Mouse (Mus musculus): ENCODE results near the gene Gm45337. TPM values are rescaled to one million over a fixed set of nuclear protein-coding genes. Genes with fewer than 3 reads are reported as not detected.

The Gm45337 gene
- polyA plus RNA-seq, 1 experiment from 2014 or later = not detected

- Histone ChIP-seq H3K4me3 (ENCODE audit: low read depth, low read length) (no peak overlapping the region), H3K27me3 (ENCODE audit: insufficient read depth, low read length) (no peaks in the 10 kb centered on the region), H3K9ac (replicated peaks) (no peak overlapping the region), H3K9me3 (ENCODE audit: low read length) (no peaks in the 10 kb centered on the region), H3K36me3 (replicated peaks; ENCODE audit: insufficient read depth, low read length) (no peaks in the 10 kb centered on the region), H3K4me1 (ENCODE audit: insufficient read depth) (no peaks in the 10 kb centered on the region), H3K27ac (ENCODE audit: low read depth) (no peak overlapping the region), H3K4me2 (ENCODE audit: low read depth, low read length) (no peak overlapping the region)
- TF ChIP-seq CTCF (IDR thresholded peaks at IDR 0.05; ENCODE audit: low read depth) (no peak), EP300 (IDR thresholded peaks at IDR 0.05; ENCODE audit: low read depth) (no peak)
- no peak for DNase-seq
- WGBS (ENCODE audit: insufficient replicate concordance) = 46% methylated on average over 5 of the region's 5 CpGs
- ATAC-seq = no peak
Measured at GRCm38 (mm10) chr7:142104747-142105146, 39.7 kb downstream of the Gm45337 start.

DNA sequence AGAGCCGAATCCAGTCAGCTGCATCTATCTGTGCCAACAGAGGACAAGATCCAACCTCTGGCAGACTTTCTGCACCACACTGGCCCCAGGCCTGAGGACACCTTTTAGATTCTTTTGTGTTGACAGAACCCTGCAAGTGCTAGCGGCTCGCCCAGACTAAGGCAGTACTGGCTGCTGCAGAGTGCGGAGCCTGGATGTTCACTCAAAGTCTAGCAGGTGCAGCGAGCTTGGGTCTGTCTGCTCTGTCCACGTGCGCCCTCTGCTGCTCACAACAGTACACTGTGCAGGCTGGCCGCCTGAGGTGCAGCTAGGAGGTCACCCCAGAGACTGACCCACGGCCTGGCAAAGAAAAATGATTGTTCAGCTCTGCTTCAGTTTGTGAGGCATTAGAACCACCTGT lies 46.6 kb downstream of the Gm45337 start:
- TF ChIP-seq CTCF (IDR thresholded peaks at IDR 0.05; ENCODE audit: low read depth) (peak; percentile 99), EP300 (IDR thresholded peaks at IDR 0.05; ENCODE audit: low read depth) (no peak)
- DNase-seq = peak; percentile 91
- WGBS (ENCODE audit: insufficient replicate concordance) = 11% methylated on average over 9 of the region's 9 CpGs
- Histone ChIP-seq H3K9ac (replicated peaks) (no peak overlapping the region), H3K27me3 (ENCODE audit: insufficient read depth, low read length) (peaks cover 48% of the 10 kb centered on the region), H3K9me3 (ENCODE audit: low read length) (no peaks in the 10 kb centered on the region), H3K4me2 (ENCODE audit: low read depth, low read length) (no peak overlapping the region), H3K4me3 (ENCODE audit: low read depth, low read length) (no peak overlapping the region), H3K4me1 (ENCODE audit: insufficient read depth) (peaks cover 16% of the 10 kb centered on the region), H3K27ac (ENCODE audit: low read depth) (no peak overlapping the region), H3K36me3 (replicated peaks; ENCODE audit: insufficient read depth, low read length) (no peaks in the 10 kb centered on the region)
- ATAC-seq = peak; percentile 51

- Histone ChIP-seq H3K27ac (ENCODE audit: low read depth) (no peak overlapping the region), H3K36me3 (replicated peaks; ENCODE audit: insufficient read depth, low read length) (no peaks in the 10 kb centered on the region), H3K9me3 (ENCODE audit: low read length) (no peaks in the 10 kb centered on the region), H3K4me3 (ENCODE audit: low read depth, low read length) (no peak overlapping the region), H3K27me3 (ENCODE audit: insufficient read depth, low read length) (peaks cover 51% of the 10 kb centered on the region), H3K9ac (replicated peaks) (no peak overlapping the region), H3K4me1 (ENCODE audit: insufficient read depth) (peaks cover 22% of the 10 kb centered on the region), H3K4me2 (ENCODE audit: low read depth, low read length) (no peak overlapping the region)
- TF ChIP-seq EP300 (IDR thresholded peaks at IDR 0.05; ENCODE audit: low read depth) (no peak), CTCF (IDR thresholded peaks at IDR 0.05; ENCODE audit: low read depth) (no peak)
- DNase-seq (peak; percentile 14), ATAC-seq (no peak)
- WGBS (ENCODE audit: insufficient replicate concordance) = 64% methylated on average over 4 of the region's 4 CpGs
Measured at GRCm38 (mm10) chr7:142096701-142097100, 47.7 kb downstream of the Gm45337 start.

DNA sequence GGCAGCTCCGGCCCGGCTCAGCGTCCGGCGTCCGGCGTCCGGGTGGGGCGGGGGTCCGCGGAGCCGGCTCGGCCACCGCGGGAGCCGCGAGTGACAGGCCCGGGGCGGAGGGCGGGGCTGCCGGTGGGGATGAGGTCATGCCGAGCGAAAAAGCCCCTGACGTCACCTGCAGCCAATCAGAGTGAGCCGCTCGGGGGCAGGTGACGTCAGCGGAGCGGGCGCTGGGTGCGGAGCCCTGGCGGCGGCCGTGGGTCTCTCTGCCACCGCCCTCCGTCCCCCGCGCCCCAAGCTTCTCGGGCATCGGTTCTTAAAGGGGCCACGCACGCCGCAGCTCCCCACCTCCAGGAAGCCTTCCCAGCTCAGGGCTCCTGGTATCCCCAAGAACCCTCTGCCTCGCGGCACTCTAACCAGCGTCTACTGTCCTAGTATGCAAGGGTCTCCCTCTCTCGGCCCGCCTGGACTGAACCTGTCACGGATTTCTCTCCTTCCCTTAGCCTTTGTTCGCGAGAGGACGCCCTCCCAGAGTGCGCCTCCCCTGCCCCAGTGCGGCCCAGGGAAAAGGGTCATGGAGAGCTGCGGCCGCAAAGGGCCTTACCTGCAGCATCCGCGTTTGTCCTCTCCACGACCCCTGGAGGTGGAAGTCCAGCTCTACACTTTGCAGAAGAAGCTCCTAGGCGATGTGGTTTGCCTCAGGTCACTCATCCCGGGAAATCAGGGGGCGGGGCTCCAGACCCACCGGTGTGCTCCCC lies 49.0 kb downstream of the Gm45337 start, which contains the start of gene Dusp8:
Dusp8 (minus strand) TSS at position 661 of the 749 bp plus-strand sequence.
- no peaks in the 10 kb centered on the region for H3K36me3 ChIP-seq (replicated peaks; ENCODE audit: insufficient read depth, low read length)
- WGBS (ENCODE audit: insufficient replicate concordance) = under 1% methylated on average over 57 of the region's 63 CpGs
- ATAC-seq = peak; percentile 90
- H3K27me3 ChIP-seq (ENCODE audit: insufficient read depth, low read length) = peaks cover 61% of the 10 kb centered on the region
- peak; percentile 93 for DNase-seq
- H3K9ac ChIP-seq (replicated peaks) = peak within 1 kb of the TSS; percentile 84
- H3K4me2 ChIP-seq (ENCODE audit: low read depth, low read length) = peak within 1 kb of the TSS; percentile 88
- peak within 1 kb of the TSS; percentile 67 for H3K4me3 ChIP-seq (ENCODE audit: low read depth, low read length)
- peak within 1 kb of the TSS; percentile 66 for H3K27ac ChIP-seq (ENCODE audit: low read depth)
- no peaks in the 10 kb centered on the region for H3K9me3 ChIP-seq (ENCODE audit: low read length)
- TF ChIP-seq CTCF (IDR thresholded peaks at IDR 0.05; ENCODE audit: low read depth) (peak; percentile 52), EP300 (IDR thresholded peaks at IDR 0.05; ENCODE audit: low read depth) (no peak)
- H3K4me1 ChIP-seq (ENCODE audit: insufficient read depth) = peaks cover 23% of the 10 kb centered on the region

DNA sequence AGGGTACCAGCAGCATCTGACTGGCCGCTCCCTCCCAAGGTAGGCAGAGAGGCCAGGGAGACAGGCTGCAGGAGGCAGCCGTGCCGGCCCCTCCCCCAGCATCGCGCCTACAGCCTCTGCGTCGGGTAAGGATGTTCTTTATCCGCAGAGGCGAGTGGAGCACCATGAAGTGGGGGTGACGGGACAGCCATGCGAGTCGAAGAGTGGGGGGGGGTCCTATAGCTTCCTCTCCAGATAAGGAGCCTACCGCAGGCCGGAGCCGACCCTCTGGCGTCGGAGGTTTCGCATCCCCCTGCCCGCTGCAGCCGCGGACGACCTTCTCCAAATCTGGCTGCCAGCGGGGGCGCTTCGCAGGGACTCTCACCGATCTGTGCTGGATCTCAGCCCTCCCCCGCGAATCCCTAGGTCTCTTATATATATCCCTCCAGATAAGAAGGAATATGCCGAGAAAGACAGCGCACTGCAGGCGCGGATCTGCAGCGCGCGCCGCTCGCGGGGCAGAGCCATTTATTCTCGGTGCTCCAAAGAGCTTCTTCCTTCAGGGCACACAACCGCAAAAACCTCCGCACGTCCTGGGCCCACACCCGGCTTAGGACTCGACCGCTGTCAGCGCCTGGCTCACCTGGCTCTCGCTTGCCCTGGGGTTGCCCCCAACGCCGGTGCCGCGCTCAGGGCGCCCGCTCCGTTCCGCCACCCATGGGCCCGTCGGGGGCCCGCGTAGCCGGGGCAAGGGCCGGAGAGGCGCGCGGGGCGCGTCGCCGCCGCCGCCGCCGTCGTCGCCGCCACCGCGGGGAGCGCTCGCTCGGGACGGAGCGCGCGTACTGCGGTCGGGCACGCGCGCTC lies 49.9 kb downstream of the Gm45337 start:
- peak; percentile 74 for ATAC-seq
- under 1% methylated on average over 82 of the region's 89 CpGs for WGBS (ENCODE audit: insufficient replicate concordance)

DNA sequence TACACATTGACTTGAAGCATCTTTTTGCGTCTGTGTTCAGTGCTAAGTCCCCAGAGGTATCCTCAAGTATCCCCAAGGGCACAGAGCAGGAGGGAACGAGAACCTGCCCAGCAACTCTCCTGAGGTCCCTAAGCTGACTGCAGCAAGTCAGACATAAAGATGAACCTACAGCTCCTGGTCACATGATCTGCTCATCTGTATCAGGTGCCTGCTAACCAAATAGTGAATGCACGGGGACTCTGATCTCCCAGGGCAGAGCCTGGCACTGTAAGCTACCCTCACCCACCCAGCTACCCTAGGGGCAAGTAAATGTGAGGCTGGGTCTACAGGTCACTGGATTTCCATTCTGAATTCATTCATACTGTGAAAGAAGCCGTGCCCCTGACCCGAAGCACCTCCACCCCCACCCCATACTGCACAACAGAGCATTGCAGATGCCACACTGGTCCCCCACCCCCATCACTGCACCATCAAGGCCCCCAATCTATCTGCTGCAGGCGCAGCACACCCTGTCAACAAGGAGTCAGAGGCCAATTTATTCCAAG lies 50.6 kb downstream of the Gm45337 start:
- peak overlapping the region; percentile 16; the same call in 1 of the 2 replicates for H3K27ac ChIP-seq (ENCODE audit: low read depth)
- DNase-seq = peak; percentile 13
- no peak for TF ChIP-seq CTCF (IDR thresholded peaks at IDR 0.05; ENCODE audit: low read depth)
- TF ChIP-seq EP300 (IDR thresholded peaks at IDR 0.05; ENCODE audit: low read depth) = no peak
- WGBS (ENCODE audit: insufficient replicate concordance) = 34% methylated on average over 6 of the region's 6 CpGs
- peaks cover 61% of the 10 kb centered on the region for H3K27me3 ChIP-seq (ENCODE audit: insufficient read depth, low read length)
- peak overlapping the region; percentile 88 for H3K4me2 ChIP-seq (ENCODE audit: low read depth, low read length)
- peak overlapping the region; percentile 84 for H3K9ac ChIP-seq (replicated peaks)
- H3K36me3 ChIP-seq (replicated peaks; ENCODE audit: insufficient read depth, low read length) = no peaks in the 10 kb centered on the region
- peak overlapping the region; percentile 67 for H3K4me3 ChIP-seq (ENCODE audit: low read depth, low read length)
- ATAC-seq = no peak
- no peaks in the 10 kb centered on the region for H3K9me3 ChIP-seq (ENCODE audit: low read length)
- peaks cover 38% of the 10 kb centered on the region for H3K4me1 ChIP-seq (ENCODE audit: insufficient read depth)

More for the DNA sequence above, 49.9 kb downstream of the Gm45337 start:
- Histone ChIP-seq H3K9ac (replicated peaks) (peak overlapping the region; percentile 84), H3K4me1 (ENCODE audit: insufficient read depth) (peaks cover 30% of the 10 kb centered on the region), H3K4me3 (ENCODE audit: low read depth, low read length) (peak overlapping the region; percentile 67), H3K27me3 (ENCODE audit: insufficient read depth, low read length) (peaks cover 64% of the 10 kb centered on the region), H3K36me3 (replicated peaks; ENCODE audit: insufficient read depth, low read length) (no peaks in the 10 kb centered on the region), H3K27ac (ENCODE audit: low read depth) (peak overlapping the region; percentile 66), H3K4me2 (ENCODE audit: low read depth, low read length) (peak overlapping the region; percentile 88), H3K9me3 (ENCODE audit: low read length) (no peaks in the 10 kb centered on the region)
- peak; percentile 55 for DNase-seq
- TF ChIP-seq EP300 (IDR thresholded peaks at IDR 0.05; ENCODE audit: low read depth) (no peak), CTCF (IDR thresholded peaks at IDR 0.05; ENCODE audit: low read depth) (no peak)

Other genes starting within 250 kb of the Gm45337 start
- gene Tollip, start 226.1 kb downstream of the Gm45337 start, polyA plus RNA-seq (2015; fragmentation: Nextera tagmentation; extraction: Ambion mirVana) = 15.5 and 18.7 TPM in 2 replicates
- gene Brsk2, start 194.9 kb downstream of the Gm45337 start, polyA plus RNA-seq (2015; fragmentation: Nextera tagmentation; extraction: Ambion mirVana) = 0.06 and 0.13 TPM in 2 replicates
- 38.5 and 40.8 TPM in 2 replicates for gene Mob2, start 83.5 kb downstream of the Gm45337 start, polyA plus RNA-seq (2015; fragmentation: Nextera tagmentation; extraction: Ambion mirVana)
- 1.8 TPM in 2 replicates for gene Dusp8, start 48.8 kb downstream of the Gm45337 start, polyA plus RNA-seq (2015; fragmentation: Nextera tagmentation; extraction: Ambion mirVana)
- not detected in 2 replicates for gene Gm45618, start 23.9 kb downstream of the Gm45337 start, polyA plus RNA-seq (2015; fragmentation: Nextera tagmentation; extraction: Ambion mirVana)
- not detected in 2 replicates for gene Gm39115, start 8.6 kb downstream of the Gm45337 start, polyA plus RNA-seq (2015; fragmentation: Nextera tagmentation; extraction: Ambion mirVana)
- not detected in 2 replicates for gene Gm29735, start 12.5 kb upstream of the Gm45337 start, polyA plus RNA-seq (2015; fragmentation: Nextera tagmentation; extraction: Ambion mirVana)
- gene Gm4553, start 21.1 kb upstream of the Gm45337 start, polyA plus RNA-seq (2015; fragmentation: Nextera tagmentation; extraction: Ambion mirVana) = not detected in 2 replicates
- gene Krtap5-2, start 31.4 kb upstream of the Gm45337 start, polyA plus RNA-seq (2015; fragmentation: Nextera tagmentation; extraction: Ambion mirVana) = not detected in 2 replicates
- not detected in 2 replicates for gene Gm10153, start 45.8 kb upstream of the Gm45337 start, polyA plus RNA-seq (2015; fragmentation: Nextera tagmentation; extraction: Ambion mirVana)
- not detected in 2 replicates for gene Krtap5-3, start 56.8 kb upstream of the Gm45337 start, polyA plus RNA-seq (2015; fragmentation: Nextera tagmentation; extraction: Ambion mirVana)
- not detected in 2 replicates for gene Gm7579, start 67.3 kb upstream of the Gm45337 start, polyA plus RNA-seq (2015; fragmentation: Nextera tagmentation; extraction: Ambion mirVana)
- not detected in 2 replicates for gene Krtap5-5, start 85.4 kb upstream of the Gm45337 start, polyA plus RNA-seq (2015; fragmentation: Nextera tagmentation; extraction: Ambion mirVana)
- not detected in 2 replicates for gene Gm40460, start 96.5 kb upstream of the Gm45337 start, polyA plus RNA-seq (2015; fragmentation: Nextera tagmentation; extraction: Ambion mirVana)
- not detected in 2 replicates for gene Gm2431, start 113.7 kb upstream of the Gm45337 start, polyA plus RNA-seq (2015; fragmentation: Nextera tagmentation; extraction: Ambion mirVana)
- gene Gm4559, start 129.8 kb upstream of the Gm45337 start, polyA plus RNA-seq (2015; fragmentation: Nextera tagmentation; extraction: Ambion mirVana) = not detected in 2 replicates
- gene Krtap5-1, start 152.5 kb upstream of the Gm45337 start, polyA plus RNA-seq (2015; fragmentation: Nextera tagmentation; extraction: Ambion mirVana) = not detected in 2 replicates
- gene Krtap5-4, start 158.9 kb upstream of the Gm45337 start, polyA plus RNA-seq (2015; fragmentation: Nextera tagmentation; extraction: Ambion mirVana) = not detected in 2 replicates
- 2.1 and 2.2 TPM in 2 replicates for gene Ifitm10, start 229.1 kb upstream of the Gm45337 start, polyA plus RNA-seq (2015; fragmentation: Nextera tagmentation; extraction: Ambion mirVana)
- gene Gm49369, start 238.1 kb upstream of the Gm45337 start, polyA plus RNA-seq (2015; fragmentation: Nextera tagmentation; extraction: Ambion mirVana) = not detected in 2 replicates
- 311 and 324 TPM in 2 replicates for gene Ctsd, start 243.4 kb upstream of the Gm45337 start, polyA plus RNA-seq (2015; fragmentation: Nextera tagmentation; extraction: Ambion mirVana)

Measured in liver, postnatal 0 days (tissue).